Mouse (Mus musculus) myocyte (in vitro differentiated cells): ENCODE measurements at regions not wholly inside any gene's neighbourhood (a gene's known extent, or its start where the extent isn't known, plus 50 kb on each side); places are given as distances from the start of the nearest gene placed in this dataset.

Experiments used
- CEBPB ChIP-seq: IDR thresholded peaks from 2 replicates; pipeline ENCODE4 v1.6.1; 2011; ENCODE audit warnings: mild to moderate bottlenecking, moderate library complexity; ENCODE audit not compliant: poor library complexity, insufficient read depth, severe bottlenecking
- E2F4 ChIP-seq: IDR thresholded peaks from one replicate; pipeline ENCODE4 v1.6.1; 2011; ENCODE audit warnings: mild to moderate bottlenecking, control low read depth, moderate library complexity; ENCODE audit not compliant: insufficient read depth
- MAX ChIP-seq: IDR thresholded peaks from one replicate; pipeline ENCODE4 v1.6.1; 2011; ENCODE audit warnings: low read depth, mild to moderate bottlenecking, control low read depth
- MYOD1 ChIP-seq, 3 experiments: IDR thresholded peaks; one replicate each; pipeline ENCODE4 v1.6.1; 2011; ENCODE audit warnings: control low read depth in 2 of 3, low read depth in 2 of 3, mild to moderate bottlenecking in 2 of 3, moderate library complexity in 1 of 3; ENCODE audit not compliant: insufficient read length in 2 of 3, control insufficient read depth in 1 of 3
- POLR2A ChIP-seq: IDR thresholded peaks from one replicate; pipeline ENCODE4 v1.6.1; 2011; ENCODE audit warnings: low read depth, mild to moderate bottlenecking, control low read depth, moderate library complexity; ENCODE audit not compliant: insufficient read length
- USF1 ChIP-seq: IDR thresholded peaks from one replicate; pipeline ENCODE4 v1.6.1; 2011; ENCODE audit warnings: low read depth, mild to moderate bottlenecking, control low read depth, moderate library complexity

- no peak for TF ChIP-seq POLR2A
- no peak for TF ChIP-seq CEBPB
- no peak for TF ChIP-seq USF1
- no peak for TF ChIP-seq MAX
- no peak for TF ChIP-seq E2F4
- TF ChIP-seq MYOD1 (IDR thresholded peaks at IDR 0.05; ENCODE audit: control insufficient read depth in 1 of 3, insufficient read length in 2 of 3, low read depth in 2 of 3) = no peak
These were observed 234.9 kb upstream of the Klf3 start for GRCm38 (mm10) chr5:64568294-64568693.
